Mouse (Mus musculus) midbrain, postnatal 0 days (tissue): ENCODE data around the gene Narfl. TPM values are rescaled to one million over a fixed set of nuclear protein-coding genes. Genes with fewer than 3 reads are reported as not detected.

Experiments used
- ATAC-seq: fragments of 200-750 bp; cut with Nextera tagmentation; 2 replicates; pipeline ENCODE4 v1.8.0; 2017; ENCODE audit warnings: moderate number of reproducible peaks, mild to moderate bottlenecking, moderate TSS enrichment, moderate library complexity; ENCODE audit not compliant: low FRiP score
- DNase-seq: peaks from one replicate; pipeline ENCODE4 v3.0.0-alpha.2; 2015; ENCODE audit warnings: low spot score
- H3K27ac ChIP-seq: fragments of 300-500 bp; sonication (generic); 2 replicates; pipeline ENCODE4 v1.5.1; 2014; ENCODE audit warnings: low read depth, mild to moderate bottlenecking, low read length, mixed read lengths
- H3K27me3 ChIP-seq: fragments of 300-500 bp; sonication (generic); 2 replicates; pipeline ENCODE4 v1.6.1; 2014; ENCODE audit warnings: low read length, control low read depth, mixed read lengths; ENCODE audit not compliant: insufficient read depth
- H3K36me3 ChIP-seq: fragments of 300-500 bp; sonication (generic); 2 replicates; pipeline ENCODE4 v1.6.1; 2014; ENCODE audit warnings: low read length, control low read depth, mixed read lengths; ENCODE audit not compliant: insufficient read depth
- H3K4me1 ChIP-seq: fragments of 300-500 bp; sonication (generic); 2 replicates; pipeline ENCODE4 v1.6.1; 2014; ENCODE audit warnings: mild to moderate bottlenecking, control low read depth, antibody characterized with exemption, low read length, mixed read lengths; ENCODE audit not compliant: insufficient read depth
- H3K4me2 ChIP-seq: fragments of 300-500 bp; sonication (generic); 2 replicates; pipeline ENCODE4 v1.6.1; 2014; ENCODE audit warnings: low read depth, mild to moderate bottlenecking, low read length, mixed read lengths; ENCODE audit not compliant: poor library complexity, severe bottlenecking
- H3K4me3 ChIP-seq: fragments of 300-500 bp; sonication (generic); 2 replicates; pipeline ENCODE4 v1.5.1; 2014; ENCODE audit warnings: low read depth, mild to moderate bottlenecking, low read length, moderate library complexity
- H3K9ac ChIP-seq: fragments of 300-500 bp; sonication (generic); replicated peaks from 2 replicates; pipeline ENCODE4 v1.6.1; 2014; ENCODE audit warnings: mild to moderate bottlenecking, low read length, moderate library complexity, mixed read lengths; ENCODE audit not compliant: poor library complexity, severe bottlenecking
- H3K9me3 ChIP-seq: fragments of 300-500 bp; sonication (generic); 2 replicates; pipeline ENCODE4 v1.6.1; 2016; ENCODE audit warnings: low read length, control low read depth
- CTCF ChIP-seq: IDR thresholded peaks from 2 replicates; pipeline ENCODE4 v1.5.1; 2016; ENCODE audit warnings: antibody characterized with exemption, mild to moderate bottlenecking
- WGBS: fragments of 180-500 bp; shearing (Covaris S2); extraction: QIAGEN DNeasy Blood & Tissue Kit; methylation state at CpG from one replicate; pipeline ENCODE4 v1.1.7; 2014; 5-methylcytosine and 5-hydroxymethylcytosine counted together
- polyA plus RNA-seq: library from polyadenylated mRNA; unstranded; fragments of >200 nt; fragmentation: Nextera tagmentation; extraction: Ambion mirVana; gene quantifications from 2 replicates; pipeline ENCODE4 v1.2.1, GENCODE M21; 2015
- total RNA-seq: library from RNA; depleted of rRNA; stranded (reverse); fragments of >200 nt; gene quantifications from 2 replicates; pipeline ENCODE4 v1.2.3, GENCODE M21; 2014

The Narfl gene
- total and polyA plus RNA-seq, 2 experiments from 2014 or later = 25.1 to 27.3 TPM

DNA sequence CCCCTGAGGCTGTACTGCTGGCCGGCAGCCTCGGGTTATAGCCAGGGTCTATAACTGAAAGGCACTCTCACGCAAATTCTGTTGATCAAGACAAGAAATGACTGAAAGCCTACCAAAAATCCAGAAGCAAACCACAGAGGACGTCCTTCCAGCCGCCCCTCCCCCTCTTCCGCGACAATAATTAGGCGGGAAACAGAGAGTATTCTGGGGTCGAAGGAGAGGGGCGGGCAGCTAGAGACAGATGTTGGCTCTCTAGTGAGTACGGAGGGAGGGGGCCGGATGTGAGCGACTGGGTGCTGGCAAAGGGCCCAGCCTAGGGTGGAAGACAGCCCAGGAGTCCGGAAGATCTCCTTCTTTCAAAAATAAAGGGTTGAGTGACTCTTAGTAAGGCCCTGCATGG lies 19.0 kb downstream of the Narfl start, which contains the start of gene Fam173a:
TSS of gene Fam173a (minus strand) at position 287 of the 400 bp plus-strand sequence.
- Histone ChIP-seq H3K9me3 (no peaks in the 10 kb centered on the region), H3K4me3 (peak within 1 kb of the TSS; percentile 84), H3K36me3 (peaks cover 10% of the 10 kb centered on the region; the same call in 1 of the 2 replicates), H3K27ac (peak within 1 kb of the TSS; percentile 90), H3K4me1 (peaks cover 16% of the 10 kb centered on the region; the same call in 1 of the 2 replicates), H3K4me2 (peak within 1 kb of the TSS; percentile 87), H3K27me3 (peaks cover 11% of the 10 kb centered on the region; the same call in 1 of the 2 replicates), H3K9ac (peak within 1 kb of the TSS; percentile 79)
- ATAC-seq (peak; percentile 67), DNase-seq (peak; percentile 81)
- under 1% methylated on average over 14 of the region's 14 CpGs for whole genome bisulfite sequencing
- TF ChIP-seq CTCF = no peak

DNA sequence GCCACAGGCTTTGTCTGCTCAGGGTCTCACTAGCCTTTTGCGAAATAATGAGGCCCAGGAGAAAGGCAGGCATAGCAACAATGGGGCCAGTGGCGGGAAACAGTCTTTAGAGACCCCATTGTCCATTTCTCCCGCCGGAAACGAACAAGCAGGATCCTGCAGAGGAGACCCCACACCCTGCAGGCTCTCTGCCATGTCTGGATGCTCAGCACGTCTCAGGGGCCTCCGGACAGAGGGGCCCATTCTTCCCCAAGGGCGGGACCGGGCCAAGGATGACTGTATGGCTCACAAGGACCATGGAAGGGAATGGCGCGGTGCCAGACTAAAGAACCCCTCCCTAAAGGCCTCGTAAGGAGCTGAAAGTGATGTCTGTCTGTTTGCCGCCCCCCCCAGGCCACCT lies 20.6 kb downstream of the Narfl start:
- Histone ChIP-seq H3K27me3 (peaks cover 11% of the 10 kb centered on the region; the same call in 1 of the 2 replicates), H3K9ac (no peak overlapping the region), H3K9me3 (no peaks in the 10 kb centered on the region), H3K4me1 (peaks cover 16% of the 10 kb centered on the region; the same call in 1 of the 2 replicates), H3K27ac (no peak overlapping the region), H3K4me2 (peak overlapping the region; percentile 79; the same call in 1 of the 2 replicates), H3K36me3 (0 out of 2 replicates have a peak, but pooled peaks cover 6% of the 10 kb centered on the region), H3K4me3 (no peak overlapping the region)
- ATAC-seq (no peak), DNase-seq (peak; percentile 52)
- no peak for TF ChIP-seq CTCF
- WGBS = 17% methylated on average over 13 of the region's 13 CpGs

- peaks cover 16% of the 10 kb centered on the region; the same call in 1 of the 2 replicates for H3K4me1 ChIP-seq
- no peaks in the 10 kb centered on the region for H3K36me3 ChIP-seq
- H3K4me2 ChIP-seq = peak overlapping the region; percentile 79
- WGBS = 42% methylated on average over 17 of the region's 17 CpGs
- ATAC-seq = no peak
- no peak overlapping the region for H3K4me3 ChIP-seq
- peaks cover 11% of the 10 kb centered on the region; the same call in 1 of the 2 replicates for H3K27me3 ChIP-seq
- no peaks in the 10 kb centered on the region for H3K9me3 ChIP-seq
- no peak for DNase-seq
- TF ChIP-seq CTCF = no peak
- peak overlapping the region; percentile 65 for H3K27ac ChIP-seq
- H3K9ac ChIP-seq = no peak overlapping the region
Measured at GRCm38 (mm10) chr17:25794998-25795397, 21.4 kb downstream of the Narfl start.

GRCm38 (mm10) chr17:25795609-25796092 lies 22.1 kb downstream of the Narfl start, which contains the start of gene AC134908.4:
AC134908.4 (minus strand) TSS chr17:25795659.
- peak within 1 kb of the TSS; percentile 79 for H3K4me2 ChIP-seq
- 9% methylated on average over 6 of the region's 6 CpGs for WGBS
- TF ChIP-seq CTCF = no peak
- peak; percentile 80 for DNase-seq
- H3K36me3 ChIP-seq = no peaks in the 10 kb centered on the region
- peak within 1 kb of the TSS; percentile 51 for H3K4me3 ChIP-seq
- peaks cover 13% of the 10 kb centered on the region; the same call in 1 of the 2 replicates for H3K4me1 ChIP-seq
- ATAC-seq = peak; percentile 31
- peak within 1 kb of the TSS; percentile 65 for H3K27ac ChIP-seq
- H3K9ac ChIP-seq = 0 out of 2 replicates have a peak within 1 kb of the TSS, but pooled peaks have one; percentile 29
- no peaks in the 10 kb centered on the region for H3K9me3 ChIP-seq
- H3K27me3 ChIP-seq = peaks cover 11% of the 10 kb centered on the region; the same call in 1 of the 2 replicates

GRCm38 (mm10) chr17:25796211-25796771 lies 22.7 kb downstream of the Narfl start:
- H3K4me1 ChIP-seq = peaks cover 10% of the 10 kb centered on the region; the same call in 1 of the 2 replicates
- peak overlapping the region; percentile 51 for H3K4me3 ChIP-seq
- no peak for TF ChIP-seq CTCF
- H3K4me2 ChIP-seq = peak overlapping the region; percentile 79
- H3K27me3 ChIP-seq = peaks cover 11% of the 10 kb centered on the region; the same call in 1 of the 2 replicates
- 0 out of 2 replicates have a peak overlapping the region, but pooled peaks have one; percentile 29 for H3K9ac ChIP-seq
- no peak for ATAC-seq
- H3K27ac ChIP-seq = peak overlapping the region; percentile 32; the same call in 1 of the 2 replicates
- DNase-seq = no peak
- H3K36me3 ChIP-seq = no peaks in the 10 kb centered on the region
- WGBS = 3% methylated on average over 37 of the region's 37 CpGs
- no peaks in the 10 kb centered on the region for H3K9me3 ChIP-seq
